Mouse (Mus musculus) forebrain, embryonic 12.5 days (tissue): Measurements from ENCODE around the gene Higd1b. TPM values are rescaled to one million over a fixed set of nuclear protein-coding genes. Genes with fewer than 3 reads are reported as not detected.

ENCODE experiments used
- ATAC-seq: fragments of 200-750 bp; cut with Nextera tagmentation; 2 replicates; pipeline ENCODE4 v1.8.0; 2017; ENCODE audit warnings: moderate TSS enrichment; ENCODE audit not compliant: low FRiP score
- H3K27ac ChIP-seq: fragments of 300-500 bp; sonication (generic); 2 replicates; pipeline ENCODE4 v1.5.1; 2016; ENCODE audit warnings: mild to moderate bottlenecking
- H3K27me3 ChIP-seq: fragments of 300-500 bp; sonication (generic); 2 replicates; pipeline ENCODE4 v1.6.1; 2016; ENCODE audit warnings: mild to moderate bottlenecking
- H3K36me3 ChIP-seq: fragments of 300-500 bp; sonication (generic); replicated peaks from 2 replicates; pipeline ENCODE4 v1.6.1; 2016; ENCODE audit warnings: mild to moderate bottlenecking
- H3K4me1 ChIP-seq: fragments of 300-500 bp; sonication (generic); 2 replicates; pipeline ENCODE4 v1.6.1; 2016
- H3K4me2 ChIP-seq: fragments of 300-500 bp; sonication (generic); 2 replicates; pipeline ENCODE4 v1.6.1; 2016; ENCODE audit warnings: mild to moderate bottlenecking, moderate library complexity
- H3K4me3 ChIP-seq: fragments of 300-500 bp; sonication (generic); replicated peaks from 2 replicates; pipeline ENCODE4 v1.5.1; 2016; ENCODE audit warnings: mild to moderate bottlenecking
- H3K9ac ChIP-seq: fragments of 300-500 bp; sonication (generic); 2 replicates; pipeline ENCODE4 v1.6.1; 2016; ENCODE audit warnings: mild to moderate bottlenecking
- H3K9me3 ChIP-seq: fragments of 300-500 bp; sonication (generic); 2 replicates; pipeline ENCODE4 v1.6.1; 2016
- WGBS: fragments of 180-500 bp; shearing (Covaris S2); methylation state at CpG from one replicate; pipeline ENCODE4 v1.1.7; 2016; 5-methylcytosine and 5-hydroxymethylcytosine counted together
- polyA plus RNA-seq: library from polyadenylated mRNA; unstranded; fragments of >200 nt; fragmentation: Nextera tagmentation; extraction: Ambion mirVana; gene quantifications from 2 replicates; pipeline ENCODE4 v1.2.1, GENCODE M21; 2016

Higd1b gene
- polyA plus RNA-seq, 1 experiment from 2014 or later = not detected

DNA sequence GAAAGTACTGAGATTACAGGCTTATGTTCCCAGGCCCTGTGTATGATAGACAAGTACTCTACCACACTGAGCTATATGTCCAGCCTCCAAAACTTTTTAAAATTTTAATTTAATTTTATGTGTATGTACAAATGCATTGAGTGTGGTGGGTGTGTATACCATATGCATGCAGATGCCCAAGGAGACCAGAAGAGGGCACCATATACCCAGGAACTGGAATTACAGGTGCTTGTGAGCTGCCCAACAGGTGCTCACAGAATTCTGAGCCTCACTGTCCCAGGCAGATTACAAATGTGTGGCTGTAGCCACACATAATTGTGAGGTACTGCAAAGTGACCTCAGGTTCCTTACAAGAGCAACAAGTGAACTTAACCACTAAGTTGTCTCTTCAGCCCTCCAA lies 18.1 kb downstream of the Higd1b start:
- no peak for ATAC-seq
- Histone ChIP-seq H3K36me3 (peaks cover 88% of the 10 kb centered on the region), H3K27ac (no peak overlapping the region)

DNA sequence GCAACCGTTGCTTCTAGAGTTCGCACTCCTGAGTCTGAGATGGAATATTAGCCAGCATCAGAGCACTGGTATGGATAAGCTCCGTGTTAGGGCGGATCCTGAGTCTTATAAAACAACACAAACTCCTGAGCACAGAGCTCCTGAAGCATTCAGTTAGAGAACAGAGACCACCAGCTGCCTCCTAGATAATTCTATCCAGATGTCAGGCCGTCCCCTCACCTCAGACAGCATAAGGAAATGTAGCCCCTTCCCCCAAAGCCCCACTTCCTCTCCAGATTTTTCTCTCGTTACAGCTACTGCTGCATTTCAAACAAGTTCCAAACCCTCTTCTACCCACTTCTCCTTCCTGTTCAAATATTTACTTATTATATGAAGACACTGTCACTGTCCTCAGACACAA lies 20.3 kb downstream of the Higd1b start:
- Histone ChIP-seq H3K27ac (no peak overlapping the region), H3K9me3 (no peaks in the 10 kb centered on the region), H3K9ac (no peak overlapping the region), H3K27me3 (no peaks in the 10 kb centered on the region), H3K4me1 (no peaks in the 10 kb centered on the region), H3K4me3 (no peak overlapping the region), H3K4me2 (no peak overlapping the region), H3K36me3 (peaks cover 88% of the 10 kb centered on the region)
- ATAC-seq = no peak
- 86% methylated on average over 6 of the region's 6 CpGs for WGBS

More for the DNA sequence above, 18.1 kb downstream of the Higd1b start:
- Histone ChIP-seq H3K9ac (no peak overlapping the region), H3K4me3 (no peak overlapping the region), H3K4me2 (no peak overlapping the region), H3K9me3 (no peaks in the 10 kb centered on the region), H3K4me1 (no peaks in the 10 kb centered on the region), H3K27me3 (no peaks in the 10 kb centered on the region)

DNA sequence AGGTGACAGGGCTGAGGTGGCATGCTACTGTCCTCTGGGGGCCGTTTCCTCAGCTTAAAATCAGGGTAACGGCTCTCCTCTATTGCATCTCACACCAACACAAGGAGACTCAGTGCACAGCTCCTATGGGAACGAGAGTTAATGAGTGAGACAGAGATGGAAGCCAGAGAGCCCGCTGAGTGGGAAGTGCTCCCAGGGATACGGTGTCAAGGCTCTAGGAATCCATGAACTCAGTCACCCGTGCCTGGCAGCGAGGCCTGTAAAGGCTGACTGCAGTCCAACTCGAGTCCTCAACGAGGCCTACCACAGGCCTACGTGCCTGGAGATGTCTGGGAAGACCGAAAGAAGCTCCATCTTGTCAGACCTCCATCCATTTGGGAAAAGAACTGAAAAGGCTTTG lies 23.3 kb downstream of the Higd1b start:
- ATAC-seq = no peak
- no peaks in the 10 kb centered on the region for H3K4me1 ChIP-seq
- H3K9me3 ChIP-seq = no peaks in the 10 kb centered on the region
- H3K9ac ChIP-seq = no peak overlapping the region
- no peak overlapping the region for H3K4me3 ChIP-seq
- peaks cover 86% of the 10 kb centered on the region for H3K36me3 ChIP-seq
- H3K27ac ChIP-seq = no peak overlapping the region
- H3K4me2 ChIP-seq = no peak overlapping the region
- no peaks in the 10 kb centered on the region for H3K27me3 ChIP-seq
- WGBS = 89% methylated on average over 11 of the region's 11 CpGs

DNA sequence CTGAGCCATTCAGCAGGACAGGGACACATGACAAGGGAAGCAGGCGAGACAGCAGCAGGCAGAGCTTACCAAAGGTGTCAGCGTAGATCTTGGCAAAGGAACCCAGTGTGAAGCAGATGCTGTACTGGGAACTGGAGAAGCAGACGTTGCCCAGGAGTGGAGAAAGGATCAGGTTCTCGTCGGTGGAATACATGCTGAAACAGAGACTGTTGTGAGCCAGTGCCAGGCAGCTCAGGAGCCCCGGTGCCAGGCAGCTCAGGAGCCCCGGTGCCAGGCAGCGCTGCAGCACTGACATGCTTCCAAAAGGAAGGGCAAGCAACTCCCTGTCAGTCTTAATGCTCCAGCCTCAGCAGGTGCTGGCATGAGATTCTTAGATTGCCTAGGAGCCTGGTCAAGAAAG lies 24.3 kb downstream of the Higd1b start:
- Histone ChIP-seq H3K27ac (no peak overlapping the region), H3K36me3 (peaks cover 85% of the 10 kb centered on the region), H3K9ac (no peak overlapping the region), H3K9me3 (no peaks in the 10 kb centered on the region), H3K4me1 (no peaks in the 10 kb centered on the region), H3K4me2 (no peak overlapping the region), H3K4me3 (no peak overlapping the region), H3K27me3 (no peaks in the 10 kb centered on the region)
- ATAC-seq = no peak
- WGBS = 87% methylated on average over 8 of the region's 8 CpGs

DNA sequence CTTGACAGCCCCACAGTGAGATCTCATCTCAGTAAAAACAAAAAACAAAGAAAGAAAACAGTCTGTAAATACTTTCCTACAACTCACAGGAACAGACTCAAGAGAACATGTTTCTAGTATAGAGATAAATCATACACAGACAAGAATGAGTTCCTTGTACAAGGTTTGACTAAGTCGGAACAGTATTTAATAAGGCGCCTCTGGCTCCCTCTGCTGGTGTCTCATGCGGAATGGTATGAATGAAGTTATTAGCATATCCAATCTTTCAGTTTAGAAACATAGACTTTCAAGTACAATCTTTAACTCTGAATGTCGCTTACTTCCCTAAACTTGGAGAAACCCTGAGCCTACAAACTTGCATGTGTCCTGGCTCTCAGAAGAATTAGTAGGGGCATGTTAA lies 28.6 kb downstream of the Higd1b start:
- no peak for ATAC-seq
- Histone ChIP-seq H3K4me3 (no peak overlapping the region), H3K4me2 (no peak overlapping the region), H3K36me3 (peaks cover 97% of the 10 kb centered on the region), H3K27me3 (no peaks in the 10 kb centered on the region), H3K4me1 (no peaks in the 10 kb centered on the region), H3K9ac (no peak overlapping the region), H3K27ac (no peak overlapping the region), H3K9me3 (no peaks in the 10 kb centered on the region)
- 53% methylated on average over 4 of the region's 4 CpGs for WGBS

DNA sequence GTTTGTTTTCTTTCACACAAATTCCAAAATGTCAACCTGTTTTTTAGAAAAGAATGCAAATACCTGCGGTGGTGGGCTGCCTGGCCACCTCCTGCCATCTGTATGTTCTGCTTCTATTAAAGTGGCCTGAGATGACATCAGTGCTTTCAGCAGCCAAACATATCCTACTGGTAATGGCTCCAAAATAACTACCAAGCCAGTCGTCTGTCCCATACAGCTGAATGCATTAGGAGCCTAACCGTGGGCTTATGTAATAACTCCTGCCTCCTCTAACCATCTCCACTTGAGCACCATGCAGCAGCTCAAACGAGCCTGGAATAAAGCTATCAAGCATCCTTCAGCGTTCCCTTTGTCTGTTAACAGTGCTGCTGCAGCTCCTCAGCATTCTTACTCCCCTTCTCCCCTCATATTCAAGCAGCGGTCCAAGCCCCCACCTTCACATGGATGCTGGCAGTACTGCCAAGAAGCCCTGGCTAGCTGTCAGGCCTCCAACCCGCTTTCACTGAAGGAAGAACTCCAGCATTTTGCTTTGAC lies 39.2 kb downstream of the Higd1b start:
- H3K27ac ChIP-seq = no peak overlapping the region
- no peaks in the 10 kb centered on the region for H3K27me3 ChIP-seq
- WGBS = 82% methylated on average over 7 of the region's 7 CpGs
- peaks cover 10% of the 10 kb centered on the region for H3K4me1 ChIP-seq
- H3K36me3 ChIP-seq = peaks cover 54% of the 10 kb centered on the region
- H3K4me3 ChIP-seq = no peak overlapping the region
- ATAC-seq = no peak
- H3K9ac ChIP-seq = no peak overlapping the region
- H3K4me2 ChIP-seq = no peak overlapping the region
- H3K9me3 ChIP-seq = no peaks in the 10 kb centered on the region

DNA sequence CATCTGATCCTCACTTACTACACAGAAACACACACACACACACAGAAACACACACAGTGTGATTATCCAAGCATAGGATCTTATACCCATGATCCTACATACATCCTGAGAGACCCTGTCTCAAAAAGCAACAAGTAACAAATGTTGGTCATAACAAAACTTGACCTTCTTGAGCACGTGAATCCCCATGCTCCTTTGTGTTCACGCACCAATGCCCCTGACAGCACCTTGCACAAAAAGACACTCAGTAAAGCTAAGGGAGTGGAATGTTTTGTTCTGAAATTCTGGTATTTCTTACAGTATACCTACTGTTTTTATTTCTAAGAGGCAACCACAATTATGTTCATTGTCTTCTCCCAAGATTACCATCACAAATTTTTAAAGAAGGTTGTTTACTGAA lies 43.9 kb downstream of the Higd1b start:
- Histone ChIP-seq H3K27ac (no peak overlapping the region), H3K27me3 (peaks cover 7% of the 10 kb centered on the region; the same call in 1 of the 2 replicates), H3K9ac (no peak overlapping the region; the same call in 1 of the 2 replicates), H3K36me3 (peaks cover 25% of the 10 kb centered on the region), H3K9me3 (no peaks in the 10 kb centered on the region), H3K4me3 (peak overlapping the region; percentile 72; the same call in 1 of the 2 replicates), H3K4me1 (peaks cover 22% of the 10 kb centered on the region), H3K4me2 (peak overlapping the region; percentile 84)
- 50% methylated on average over 2 of the region's 2 CpGs for WGBS
- ATAC-seq = no peak

DNA sequence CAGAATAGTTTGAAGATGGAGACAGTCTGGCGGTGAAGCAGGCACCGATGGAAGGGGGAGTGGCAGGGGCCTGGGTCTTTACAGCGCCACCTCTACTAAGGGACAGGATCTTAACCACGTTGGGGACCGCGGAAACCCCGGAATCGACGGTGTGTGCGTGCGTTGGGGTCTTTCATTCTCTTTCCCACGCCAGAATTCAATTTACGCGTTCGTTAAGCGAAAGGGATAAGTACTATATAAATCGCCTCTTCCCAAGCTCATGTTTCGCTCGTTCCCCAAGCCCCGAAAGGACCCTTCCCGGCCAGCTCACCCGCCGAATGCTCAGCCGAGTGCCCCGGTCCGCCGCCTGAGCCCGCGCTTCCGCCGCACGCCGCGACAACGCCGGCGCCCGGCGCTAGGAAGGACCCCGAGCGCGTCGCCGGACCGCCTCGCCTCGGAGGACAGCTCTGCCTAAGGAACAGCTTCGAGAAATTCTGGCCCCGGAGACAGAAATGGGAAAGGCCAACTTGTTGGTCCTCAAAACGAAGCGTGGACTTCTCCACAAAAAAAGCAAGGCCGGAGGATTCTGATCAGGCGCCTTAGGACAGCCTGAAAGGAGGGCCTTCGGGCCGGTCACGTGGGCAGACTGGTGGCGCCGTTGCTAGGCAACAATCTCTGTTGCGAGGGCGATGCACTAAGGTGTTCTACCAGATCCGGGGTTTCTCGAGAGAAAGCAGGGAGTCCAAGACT lies 45.1 kb downstream of the Higd1b start, which contains the start of the genes Eftud2 and Ccdc103:
TSS of gene Eftud2 (minus strand) at position 401 of the 729 bp plus-strand sequence.
TSS of gene Ccdc103 (plus strand) at position 620 of the 729 bp plus-strand sequence.
- H3K27ac ChIP-seq = peak within 1 kb of the TSS; percentile 83
- H3K27me3 ChIP-seq = peaks cover 7% of the 10 kb centered on the region; the same call in 1 of the 2 replicates
- H3K36me3 ChIP-seq = peaks cover 13% of the 10 kb centered on the region
- ATAC-seq = peak; percentile 94
- H3K4me3 ChIP-seq = peak within 1 kb of the TSS; percentile 72
- H3K4me2 ChIP-seq = peak within 1 kb of the TSS; percentile 84
- H3K9me3 ChIP-seq = no peaks in the 10 kb centered on the region
- H3K9ac ChIP-seq = peak within 1 kb of the TSS; percentile 82
- under 1% methylated on average over 62 of the region's 62 CpGs for WGBS
- H3K4me1 ChIP-seq = peaks cover 22% of the 10 kb centered on the region

DNA sequence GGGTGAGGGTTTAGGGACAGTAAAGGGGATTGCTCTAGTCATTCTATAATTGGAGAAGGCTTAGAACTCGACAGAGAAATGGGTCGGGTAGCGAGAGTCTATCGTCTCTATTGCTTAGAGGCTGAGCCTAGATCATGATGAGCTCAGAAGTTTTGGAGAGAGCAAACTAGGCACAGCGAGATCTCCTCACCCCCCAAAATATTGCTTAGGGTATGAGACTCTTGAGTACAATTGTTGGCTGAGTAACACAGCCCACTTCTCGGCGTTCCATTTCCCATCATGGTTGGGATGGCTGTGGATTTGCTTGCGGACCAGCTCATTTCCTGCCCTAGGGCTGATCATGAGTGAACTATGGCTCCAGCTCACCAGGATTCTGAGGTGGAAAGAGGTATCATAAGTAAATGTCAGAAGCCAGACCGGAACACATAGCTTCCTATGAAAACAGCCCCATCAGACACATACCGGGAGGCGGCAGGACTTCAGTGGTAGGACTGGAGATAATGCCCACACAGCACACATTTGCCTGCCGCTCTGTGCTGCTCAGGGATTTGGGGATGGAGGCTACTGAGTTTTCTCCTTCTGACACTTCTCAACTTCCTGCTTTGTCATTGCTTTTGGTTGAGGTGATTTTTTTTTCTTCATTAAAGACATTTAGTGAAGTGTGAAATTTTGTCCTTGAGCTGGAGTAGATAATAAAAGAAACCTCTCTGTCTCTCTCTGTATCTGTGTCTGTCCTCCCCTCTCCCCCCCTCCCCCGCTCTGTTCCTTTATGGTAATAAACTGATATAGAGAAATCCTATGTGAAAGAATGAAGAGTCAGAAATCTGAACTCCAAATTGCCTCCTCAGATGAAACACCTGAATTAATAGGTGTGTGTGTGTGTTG lies 45.9 kb downstream of the Higd1b start:
- H3K9me3 ChIP-seq = no peaks in the 10 kb centered on the region
- H3K27me3 ChIP-seq = peaks cover 9% of the 10 kb centered on the region; the same call in 1 of the 2 replicates
- WGBS = 18% methylated on average over 13 of the region's 13 CpGs
- H3K9ac ChIP-seq = peak overlapping the region; percentile 82
- peak overlapping the region; percentile 72 for H3K4me3 ChIP-seq
- no peak; the same call in 1 of the 2 replicates for ATAC-seq
- peak overlapping the region; percentile 84 for H3K4me2 ChIP-seq
- peaks cover 7% of the 10 kb centered on the region for H3K36me3 ChIP-seq
- peaks cover 22% of the 10 kb centered on the region for H3K4me1 ChIP-seq
- peak overlapping the region; percentile 83 for H3K27ac ChIP-seq

DNA sequence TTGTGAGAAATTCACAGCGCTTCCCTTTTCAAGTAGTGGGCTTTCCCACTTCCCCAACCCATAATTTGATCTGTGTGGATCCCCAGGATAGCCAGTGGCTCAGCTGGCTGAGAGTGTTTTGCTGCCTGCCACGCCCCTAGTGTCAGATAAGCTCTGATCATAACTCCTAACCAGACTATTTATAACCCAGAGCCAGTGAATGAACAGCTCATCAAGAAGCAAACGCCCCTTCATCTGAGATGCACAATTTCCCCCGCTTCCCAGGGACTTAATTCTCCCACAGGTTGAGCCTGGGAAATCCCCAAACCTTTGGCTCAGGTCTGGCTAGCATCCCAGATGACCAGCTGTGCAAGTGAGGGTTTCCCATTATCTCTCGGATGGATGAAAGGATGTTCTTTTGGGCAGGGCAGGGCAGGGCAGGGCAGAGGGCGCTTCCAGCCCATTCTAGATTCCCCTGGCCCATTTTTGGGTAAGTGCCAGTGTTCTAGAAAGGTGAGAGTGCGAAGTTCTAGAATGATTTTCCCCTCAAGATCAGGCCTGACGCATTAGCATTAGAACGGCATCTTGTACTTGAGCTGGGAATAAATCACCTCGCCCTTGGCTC lies 49.1 kb downstream of the Higd1b start, which contains the start of gene Fam187a:
TSS of gene Fam187a (plus strand) at position 554 of the 604 bp plus-strand sequence.
- WGBS = 62% methylated on average over 10 of the region's 10 CpGs
- no peak for ATAC-seq
- Histone ChIP-seq H3K4me2 (no peak within 1 kb of the TSS), H3K9me3 (no peaks in the 10 kb centered on the region), H3K36me3 (no peaks in the 10 kb centered on the region), H3K27ac (no peak within 1 kb of the TSS), H3K27me3 (peaks cover 26% of the 10 kb centered on the region; the same call in 1 of the 2 replicates), H3K9ac (no peak within 1 kb of the TSS), H3K4me1 (peaks cover 13% of the 10 kb centered on the region), H3K4me3 (no peak within 1 kb of the TSS)

DNA sequence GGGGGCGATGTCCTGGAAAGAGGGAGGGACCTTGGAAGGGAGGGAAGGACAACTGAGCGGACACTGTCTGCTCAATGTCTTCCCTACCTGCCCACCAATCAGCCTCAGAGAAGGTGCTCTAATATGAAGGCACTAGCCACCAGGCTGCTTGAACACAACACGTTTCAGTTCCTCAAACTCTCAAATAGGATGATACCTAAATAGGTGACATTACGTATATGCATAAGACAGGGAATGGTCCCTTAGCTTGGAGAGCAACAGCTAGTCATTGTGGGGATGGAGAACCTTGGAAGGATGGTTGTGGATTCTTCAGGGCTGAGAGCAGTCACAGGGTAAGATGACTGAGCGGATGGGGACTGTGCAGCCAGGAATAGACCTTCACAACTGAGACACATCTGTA lies 51.8 kb downstream of the Higd1b start:
- ATAC-seq = no peak
- H3K9ac ChIP-seq = no peak overlapping the region
- no peaks in the 10 kb centered on the region for H3K4me1 ChIP-seq
- H3K27ac ChIP-seq = no peak overlapping the region
- H3K4me3 ChIP-seq = no peak overlapping the region
- WGBS = 82% methylated on average over 5 of the region's 5 CpGs
- H3K9me3 ChIP-seq = no peaks in the 10 kb centered on the region
- H3K36me3 ChIP-seq = no peaks in the 10 kb centered on the region
- no peak overlapping the region for H3K4me2 ChIP-seq
- peaks cover 35% of the 10 kb centered on the region for H3K27me3 ChIP-seq
